Mouse (Mus musculus) heart, embryonic 16.5 days (tissue): ENCODE measurements around the gene Csf3r. TPM values are rescaled to one million over a fixed set of nuclear protein-coding genes. Genes with fewer than 3 reads are reported as not detected.

ENCODE experiments used
- ATAC-seq: fragments of 200-750 bp; cut with Nextera tagmentation; replicated peaks from 2 replicates; pipeline ENCODE4 v1.8.0; 2017; ENCODE audit warnings: moderate number of reproducible peaks; ENCODE audit not compliant: insufficient read depth, low FRiP score; ENCODE audit errors: extremely low read depth
- H3K27ac ChIP-seq: fragments of 300-500 bp; sonication (generic); 2 replicates; pipeline ENCODE4 v1.5.1; 2014; ENCODE audit warnings: mild to moderate bottlenecking, low read length, control low read depth, moderate library complexity
- H3K27me3 ChIP-seq: fragments of 300-500 bp; sonication (generic); 2 replicates; pipeline ENCODE4 v1.6.1; 2014; ENCODE audit warnings: low read length, mixed read lengths; ENCODE audit not compliant: control insufficient read depth, insufficient read depth
- H3K36me3 ChIP-seq: fragments of 300-500 bp; sonication (generic); 2 replicates; pipeline ENCODE4 v1.6.1; 2014; ENCODE audit not compliant: control insufficient read depth, insufficient read depth
- H3K4me1 ChIP-seq: fragments of 300-500 bp; sonication (generic); 2 replicates; pipeline ENCODE4 v1.6.1; 2014; ENCODE audit warnings: low read length, mixed read lengths; ENCODE audit not compliant: control insufficient read depth, insufficient read depth
- H3K4me2 ChIP-seq: fragments of 300-500 bp; sonication (generic); 2 replicates; pipeline ENCODE4 v1.6.1; 2014; ENCODE audit warnings: low read depth, mild to moderate bottlenecking, control low read depth, low read length
- H3K4me3 ChIP-seq: fragments of 300-500 bp; sonication (generic); 2 replicates; pipeline ENCODE4 v1.5.1; 2014; ENCODE audit warnings: mild to moderate bottlenecking, control low read depth, low read length
- H3K9ac ChIP-seq: fragments of 300-500 bp; sonication (generic); 2 replicates; pipeline ENCODE4 v1.6.1; 2014; ENCODE audit warnings: low read length, control low read depth
- H3K9me3 ChIP-seq: fragments of 300-500 bp; sonication (generic); replicated peaks from 2 replicates; pipeline ENCODE4 v1.6.1; 2016; ENCODE audit warnings: low read length; ENCODE audit not compliant: control insufficient read depth
- WGBS: fragments of 180-500 bp; shearing (Covaris S2); extraction: QIAGEN DNeasy Blood & Tissue Kit; methylation state at CpG from one replicate; pipeline ENCODE4 v1.1.7; 2014; 5-methylcytosine and 5-hydroxymethylcytosine counted together
- polyA plus RNA-seq: library from polyadenylated mRNA; unstranded; fragments of >200 nt; fragmentation: Nextera tagmentation; extraction: Ambion mirVana; gene quantifications from 2 replicates; pipeline ENCODE4 v1.2.1, GENCODE M21; 2015

Gene Csf3r
- polyA plus RNA-seq, 1 experiment from 2014 or later, result 0.72 TPM

GRCm38 (mm10) chr4:126035413-126035812 lies 11.1 kb downstream of the Csf3r start:
- Histone ChIP-seq H3K4me3 (no peak overlapping the region), H3K4me1 (no peaks in the 10 kb centered on the region), H3K27me3 (no peaks in the 10 kb centered on the region), H3K9ac (no peak overlapping the region), H3K9me3 (no peaks in the 10 kb centered on the region), H3K36me3 (no peaks in the 10 kb centered on the region), H3K4me2 (no peak overlapping the region), H3K27ac (no peak overlapping the region)
- WGBS, result 78% methylated on average over 5 of the region's 5 CpGs
- ATAC-seq, result no peak

- Histone ChIP-seq H3K27ac (peak within 1 kb of the TSS; percentile 82), H3K9ac (peak within 1 kb of the TSS; percentile 94), H3K9me3 (no peaks in the 10 kb centered on the region), H3K4me2 (peak within 1 kb of the TSS; percentile 94), H3K36me3 (peaks cover 21% of the 10 kb centered on the region), H3K4me1 (peaks cover 13% of the 10 kb centered on the region), H3K4me3 (peak within 1 kb of the TSS; percentile 93), H3K27me3 (no peaks in the 10 kb centered on the region)
- ATAC-seq, result peak; percentile 92
- WGBS, result under 1% methylated on average over 56 of the region's 56 CpGs
Measured at GRCm38 (mm10) chr4:126046851-126047585, 22.7 kb downstream of the Csf3r start, which contains the start of gene Mrps15. Gene Mrps15 (plus strand): TSS chr4:126046925.

GRCm38 (mm10) chr4:126051617-126052016 lies 27.3 kb downstream of the Csf3r start:
- Histone ChIP-seq H3K4me2 (no peak overlapping the region), H3K4me3 (no peak overlapping the region), H3K27ac (no peak overlapping the region), H3K27me3 (no peaks in the 10 kb centered on the region), H3K36me3 (peaks cover 48% of the 10 kb centered on the region), H3K9me3 (no peaks in the 10 kb centered on the region), H3K9ac (no peak overlapping the region), H3K4me1 (peaks cover 10% of the 10 kb centered on the region)
- 64% methylated on average over 7 of the region's 7 CpGs for WGBS
- no peak for ATAC-seq

GRCm38 (mm10) chr4:126057207-126058133 lies 33.1 kb downstream of the Csf3r start:
- H3K9ac ChIP-seq, result peak overlapping the region; percentile 76
- H3K27me3 ChIP-seq, result no peaks in the 10 kb centered on the region
- no peaks in the 10 kb centered on the region for H3K9me3 ChIP-seq
- H3K4me3 ChIP-seq, result peak overlapping the region; percentile 68
- peaks cover 9% of the 10 kb centered on the region for H3K4me1 ChIP-seq
- WGBS, result 11% methylated on average over 19 of the region's 19 CpGs
- peak overlapping the region; percentile 93 for H3K4me2 ChIP-seq
- peaks cover 23% of the 10 kb centered on the region for H3K36me3 ChIP-seq
- peak overlapping the region; percentile 51; the same call in 1 of the 2 replicates for H3K27ac ChIP-seq
- no peak for ATAC-seq

GRCm38 (mm10) chr4:126058134-126058996 lies 34.0 kb downstream of the Csf3r start, which contains the start of gene Oscp1:
Gene Oscp1 (plus strand): TSS chr4:126058565.
- H3K9me3 ChIP-seq, result no peaks in the 10 kb centered on the region
- peak; percentile 94 for ATAC-seq
- H3K27ac ChIP-seq, result peak within 1 kb of the TSS; percentile 51; the same call in 1 of the 2 replicates
- no peaks in the 10 kb centered on the region for H3K27me3 ChIP-seq
- peaks cover 9% of the 10 kb centered on the region for H3K4me1 ChIP-seq
- H3K4me3 ChIP-seq, result peak within 1 kb of the TSS; percentile 68
- H3K4me2 ChIP-seq, result peak within 1 kb of the TSS; percentile 93
- H3K9ac ChIP-seq, result peak within 1 kb of the TSS; percentile 76
- peaks cover 21% of the 10 kb centered on the region for H3K36me3 ChIP-seq
- WGBS, result 1% methylated on average over 57 of the region's 57 CpGs

GRCm38 (mm10) chr4:126058997-126059362 lies 34.6 kb downstream of the Csf3r start:
- no peaks in the 10 kb centered on the region for H3K27me3 ChIP-seq
- WGBS, result 41% methylated on average over 9 of the region's 9 CpGs
- peaks cover 15% of the 10 kb centered on the region for H3K36me3 ChIP-seq
- no peak overlapping the region for H3K27ac ChIP-seq
- H3K4me1 ChIP-seq, result peaks cover 9% of the 10 kb centered on the region
- H3K4me3 ChIP-seq, result peak overlapping the region; percentile 68
- peak overlapping the region; percentile 76 for H3K9ac ChIP-seq
- no peaks in the 10 kb centered on the region for H3K9me3 ChIP-seq
- no peak for ATAC-seq
- H3K4me2 ChIP-seq, result peak overlapping the region; percentile 93

GRCm38 (mm10) chr4:126062856-126063255 lies 38.5 kb downstream of the Csf3r start:
- Histone ChIP-seq H3K4me1 (peaks cover 4% of the 10 kb centered on the region), H3K9me3 (no peaks in the 10 kb centered on the region), H3K4me2 (no peak overlapping the region), H3K9ac (no peak overlapping the region), H3K4me3 (no peak overlapping the region), H3K27me3 (no peaks in the 10 kb centered on the region), H3K27ac (no peak overlapping the region), H3K36me3 (no peaks in the 10 kb centered on the region)
- ATAC-seq, result no peak
- WGBS, result 61% methylated on average over 1 of the region's 1 CpGs

- H3K9ac ChIP-seq, result no peak overlapping the region
- H3K27ac ChIP-seq, result no peak overlapping the region
- H3K36me3 ChIP-seq, result no peaks in the 10 kb centered on the region
- WGBS, result 85% methylated on average over 7 of the region's 7 CpGs
- no peak overlapping the region for H3K4me3 ChIP-seq
- no peaks in the 10 kb centered on the region for H3K27me3 ChIP-seq
- ATAC-seq, result no peak
- no peak overlapping the region for H3K4me2 ChIP-seq
- no peaks in the 10 kb centered on the region for H3K9me3 ChIP-seq
- H3K4me1 ChIP-seq, result peaks cover 4% of the 10 kb centered on the region; the same call in 1 of the 2 replicates
Measured at GRCm38 (mm10) chr4:126065241-126065640, 40.9 kb downstream of the Csf3r start.
